Mouse (Mus musculus): Measurements from ENCODE around the gene Mamstr.
"Not testable (repeated sequence)": the region's sequence is repeated elsewhere in the genome, so short reads cannot be mapped to it uniquely, and the experiment has no call there.

Gene Mamstr

DNA sequence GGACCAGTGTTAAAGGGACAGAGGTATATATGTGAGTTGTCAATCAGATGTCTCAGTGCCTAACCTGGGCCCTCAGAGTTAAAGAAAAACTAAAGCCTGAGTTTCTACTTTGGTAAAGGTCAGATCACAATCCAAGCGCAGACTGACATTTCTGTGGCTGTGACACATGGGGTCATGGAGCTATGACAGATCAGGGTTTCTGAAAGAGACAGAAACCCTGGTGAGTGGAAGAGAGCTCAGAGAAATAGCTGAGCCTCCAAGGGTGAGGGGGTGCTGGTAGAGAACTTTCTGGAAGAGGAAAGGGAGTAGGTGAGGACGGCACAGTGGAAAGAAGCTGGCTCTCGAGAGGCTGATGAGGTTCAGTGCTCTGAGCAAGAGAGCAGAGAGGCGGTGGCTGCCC lies 6.9 kb downstream of the Mamstr start:
- DNase-seq (ENCODE audit: extremely low read depth, insufficient read length, low spot score): no peak

- DNase-seq (ENCODE audit: extremely low read depth, insufficient read length, low spot score): no peak
These were observed 9.6 kb downstream of the Mamstr start for GRCm38 (mm10) chr7:45649351-45649750.

DNA sequence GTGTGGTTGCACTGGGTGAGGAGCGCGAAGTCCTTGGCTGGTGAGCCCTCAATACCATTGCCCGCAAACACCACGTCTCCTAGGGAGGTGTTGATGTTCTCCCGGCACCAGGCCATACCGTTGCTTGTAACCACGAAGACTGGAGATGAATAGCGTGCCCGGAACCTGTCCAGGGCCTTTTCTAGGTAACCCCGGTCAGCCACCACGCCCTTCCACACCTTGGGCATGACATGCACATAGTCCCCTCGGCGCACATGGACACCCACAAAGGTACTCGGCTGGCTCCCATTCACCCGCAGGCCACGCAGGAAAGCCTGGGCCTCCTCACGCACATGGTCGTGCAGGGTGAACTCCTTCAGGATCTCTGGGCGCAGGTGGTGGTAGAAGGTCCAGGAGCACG lies 10.7 kb downstream of the Mamstr start:
- not testable (repeated sequence) for DNase-seq (ENCODE audit: extremely low read depth, insufficient read length, low spot score)

GRCm38 (mm10) chr7:45654424-45655047 lies 14.8 kb downstream of the Mamstr start:
- no peak for DNase-seq (ENCODE audit: extremely low read depth, insufficient read length, low spot score)

DNA sequence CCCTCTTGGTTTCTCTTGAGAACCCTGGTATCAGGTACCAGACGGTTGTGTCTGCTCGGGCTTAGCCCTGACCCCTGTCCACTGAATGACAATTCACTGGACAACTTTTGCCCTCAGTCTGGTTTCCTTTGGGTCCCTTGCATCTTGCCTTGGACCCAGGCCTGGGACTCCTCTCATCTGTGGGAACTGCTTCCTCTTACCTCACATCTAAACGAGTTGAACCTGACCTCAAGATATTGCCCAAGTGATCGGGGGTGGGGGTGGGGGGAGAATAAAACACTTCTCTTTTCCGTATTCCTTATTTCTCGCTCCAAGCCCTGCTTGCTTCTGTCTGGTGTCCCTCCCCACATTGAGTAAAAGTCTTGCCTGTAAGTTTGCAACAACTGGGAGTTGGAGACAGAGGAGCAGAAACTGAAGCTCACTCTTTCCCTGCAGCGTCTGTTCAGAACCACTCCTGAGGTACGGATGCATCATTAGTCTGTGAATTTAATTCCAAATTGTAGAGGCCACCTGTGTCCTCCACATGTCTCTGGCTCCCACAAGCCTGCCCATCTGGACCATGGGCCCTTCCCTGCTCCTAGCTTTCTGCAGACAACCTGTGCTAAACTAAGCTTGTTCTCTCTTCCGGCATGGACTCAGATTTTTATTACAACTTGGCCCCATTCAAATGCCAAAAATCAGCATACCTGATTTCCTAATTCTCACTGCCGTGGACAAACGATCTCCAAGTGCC lies 21.1 kb downstream of the Mamstr start:
- DNase-seq (ENCODE audit: extremely low read depth, insufficient read length, low spot score): no peak

- not testable (repeated sequence) for DNase-seq (ENCODE audit: extremely low read depth, insufficient read length, low spot score)
These were observed 21.9 kb downstream of the Mamstr start for GRCm38 (mm10) chr7:45661702-45662101.

DNA sequence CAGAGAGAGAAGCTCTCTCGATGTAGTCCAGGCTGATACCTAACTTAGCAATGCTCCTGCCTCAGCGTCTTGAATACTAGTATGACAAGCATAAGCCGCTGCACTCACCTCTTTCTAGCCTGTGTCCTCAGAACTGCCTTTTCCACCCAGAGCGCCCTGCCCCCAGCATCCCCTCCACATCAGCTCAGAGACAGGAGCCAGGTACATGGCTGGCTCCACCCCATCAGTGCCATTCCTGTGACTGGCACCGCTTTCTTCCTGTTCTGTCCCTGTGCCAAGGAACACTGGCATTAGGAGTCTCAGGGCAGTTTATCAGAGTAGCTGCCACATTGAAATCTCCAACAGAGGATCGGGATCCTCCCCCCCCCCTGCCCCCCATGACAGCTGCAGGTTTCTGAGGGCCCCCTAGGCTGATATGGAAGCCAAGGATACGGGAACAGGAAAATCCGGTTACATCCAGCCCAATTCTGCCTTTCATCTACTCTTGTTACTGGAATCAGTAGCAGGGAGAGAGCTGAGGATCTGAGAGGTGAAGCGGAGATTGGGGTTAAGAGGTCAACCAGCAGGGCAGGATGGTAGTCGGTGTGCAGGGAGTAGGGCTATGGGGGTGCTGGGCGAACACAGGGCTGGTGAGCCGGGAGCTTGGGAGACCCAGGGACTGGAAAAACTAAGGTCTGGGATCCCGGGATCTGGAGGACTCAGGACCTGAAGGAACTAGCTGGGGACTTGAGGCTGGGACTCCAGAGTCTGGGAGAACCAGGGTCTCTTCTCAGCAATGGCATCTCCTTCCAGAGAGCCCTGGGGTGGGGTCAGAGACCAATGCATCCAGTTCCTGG lies 25.7 kb downstream of the Mamstr start:
- no peak for DNase-seq (ENCODE audit: extremely low read depth, insufficient read length, low spot score)

- no peak for DNase-seq (ENCODE audit: extremely low read depth, insufficient read length, low spot score)
These were observed 26.4 kb downstream of the Mamstr start, which contains the start of gene Fut2 for GRCm38 (mm10) chr7:45666161-45666560. Gene Fut2 (minus strand): TSS chr7:45666394.

DNA sequence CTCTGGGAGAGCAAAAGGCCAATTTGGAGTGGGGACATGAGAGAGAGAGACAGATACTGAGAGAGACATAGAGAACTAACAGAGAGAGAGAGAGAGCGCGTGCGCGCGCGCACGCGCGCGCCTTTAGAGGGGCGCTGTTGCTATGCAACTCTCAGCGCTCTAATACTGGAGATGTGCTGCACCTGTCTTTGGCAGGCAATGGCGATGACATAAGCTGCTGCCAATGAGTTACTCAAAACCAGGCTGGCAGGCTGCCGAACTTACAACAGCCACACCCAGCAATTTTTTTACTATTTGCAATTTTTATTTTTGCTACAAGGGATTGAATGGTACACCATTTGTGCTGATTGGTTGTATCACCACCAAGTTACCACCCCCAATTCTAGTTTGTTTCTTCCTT lies 28.0 kb downstream of the Mamstr start:
- DNase-seq (ENCODE audit: extremely low read depth, insufficient read length, low spot score): no peak

DNA sequence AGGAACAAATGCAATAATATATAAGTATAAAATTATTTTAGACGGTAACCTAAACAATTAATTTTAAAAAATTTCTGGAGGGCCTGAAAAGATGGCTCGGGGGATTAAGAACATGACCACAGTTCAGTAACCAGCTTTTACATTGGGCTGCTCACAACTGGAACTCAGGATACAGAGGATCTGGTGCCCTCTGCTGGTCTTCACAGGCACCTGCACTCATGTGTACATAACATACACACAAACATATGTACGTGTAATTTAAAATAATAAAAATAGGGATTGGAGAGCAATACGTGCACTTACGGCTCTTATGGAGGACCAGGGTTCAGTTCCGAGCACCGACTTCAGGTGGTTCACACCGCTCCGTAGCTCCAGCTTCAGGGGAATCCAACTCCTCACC lies 29.1 kb downstream of the Mamstr start:
- no peak for DNase-seq (ENCODE audit: extremely low read depth, insufficient read length, low spot score)

DNA sequence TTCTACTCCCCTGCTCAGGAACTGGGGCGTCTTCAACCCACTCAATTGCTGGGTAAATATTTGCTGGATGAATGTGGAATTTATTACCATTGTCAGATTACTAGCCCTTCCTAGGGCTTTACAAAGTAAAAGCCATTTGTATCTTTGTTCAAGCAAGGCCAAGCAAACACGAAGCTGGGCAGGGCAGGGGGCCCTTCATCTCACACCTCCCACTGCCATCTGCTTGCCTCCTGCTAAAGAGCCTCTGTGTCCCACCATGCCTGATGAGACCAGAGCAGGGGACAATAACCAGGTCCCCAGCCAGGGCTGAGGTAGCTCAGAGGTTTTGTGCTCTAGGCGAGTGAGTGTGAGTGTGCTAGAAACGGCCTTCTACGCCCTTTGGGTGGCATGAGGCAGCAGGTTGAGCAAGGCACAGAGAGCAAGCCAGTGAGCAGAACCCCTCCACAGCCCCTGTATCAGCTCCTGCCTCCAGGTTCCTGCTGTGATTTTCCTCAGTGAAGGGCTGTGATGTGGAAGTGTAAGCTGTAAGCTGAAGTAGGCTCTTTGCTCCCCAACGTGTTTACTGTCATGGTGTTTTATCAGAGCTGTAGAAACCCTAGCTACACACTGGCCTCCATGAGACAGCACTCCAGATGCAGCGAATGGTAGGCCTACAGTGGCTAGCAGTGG lies 38.0 kb downstream of the Mamstr start:
- no peak for DNase-seq (ENCODE audit: extremely low read depth, insufficient read length, low spot score)

- DNase-seq (ENCODE audit: extremely low read depth, insufficient read length, low spot score): peak; percentile 60
These were observed 38.7 kb downstream of the Mamstr start for GRCm38 (mm10) chr7:45678513-45678912.

DNA sequence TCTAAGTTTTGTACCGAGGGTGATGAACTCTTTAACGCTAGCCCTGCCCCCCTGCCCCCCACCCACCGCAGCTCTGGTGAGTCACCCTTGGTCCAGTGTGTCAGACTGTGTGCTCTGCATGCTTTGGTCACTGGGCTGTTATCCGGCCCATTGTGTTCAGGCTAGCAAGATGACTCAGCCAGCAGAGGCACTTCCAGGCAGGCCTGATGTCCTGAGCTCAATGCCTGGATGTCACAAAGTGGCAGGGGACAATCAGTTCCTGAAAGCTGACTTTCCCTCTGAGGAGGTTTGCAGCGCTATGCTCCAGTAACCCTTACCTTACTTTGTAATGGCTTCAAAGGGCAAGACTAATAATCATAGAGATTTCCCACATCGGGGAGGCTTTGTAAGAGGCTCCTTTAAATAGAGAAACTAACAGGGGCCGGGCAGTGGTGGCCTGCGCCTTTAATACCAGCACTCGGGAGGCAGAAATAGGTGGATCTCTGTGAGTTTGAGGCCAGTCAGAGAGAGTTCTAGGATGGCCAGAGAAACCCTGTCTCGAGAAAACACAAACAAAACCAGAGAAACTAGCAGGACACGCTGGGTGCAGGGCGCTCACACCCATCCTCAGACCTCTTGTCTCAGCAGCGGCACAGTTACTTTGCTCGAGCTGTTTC lies 40.3 kb downstream of the Mamstr start:
- DNase-seq (ENCODE audit: extremely low read depth, insufficient read length, low spot score): peak; percentile 73

DNA sequence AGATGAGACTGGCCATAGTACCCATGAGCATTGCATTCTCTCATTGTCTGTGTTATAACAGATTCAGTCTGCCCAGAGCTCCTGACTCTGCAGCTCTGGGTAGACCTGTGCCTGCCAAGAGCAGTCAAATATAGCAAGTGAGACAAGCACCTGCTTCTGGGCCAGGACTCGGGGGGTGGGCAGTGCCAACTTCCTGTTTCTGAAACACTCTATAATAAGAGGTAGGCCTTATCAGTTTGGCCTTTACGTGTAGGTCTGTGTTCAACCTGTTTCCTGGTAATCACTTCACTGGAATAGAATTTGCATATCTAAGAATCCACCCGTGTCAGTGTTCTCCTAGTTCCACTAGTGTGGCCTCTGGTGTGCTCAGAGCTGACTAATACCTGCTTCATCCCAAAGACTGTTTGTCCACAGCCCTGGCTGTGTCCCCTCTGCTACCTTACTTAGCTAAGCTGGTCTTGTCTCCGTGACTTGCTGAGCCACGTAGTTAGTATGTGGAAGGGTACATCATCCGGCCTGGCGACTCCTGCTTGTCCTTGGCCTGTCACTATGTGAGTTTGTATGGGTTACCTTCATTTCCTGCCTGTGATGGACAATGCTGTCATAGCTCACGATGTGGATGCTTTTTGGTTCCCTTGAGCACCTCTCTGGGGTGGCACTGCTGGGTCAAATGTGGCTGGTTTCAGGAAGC lies 41.4 kb downstream of the Mamstr start:
- DNase-seq (ENCODE audit: extremely low read depth, insufficient read length, low spot score): no peak

DNA sequence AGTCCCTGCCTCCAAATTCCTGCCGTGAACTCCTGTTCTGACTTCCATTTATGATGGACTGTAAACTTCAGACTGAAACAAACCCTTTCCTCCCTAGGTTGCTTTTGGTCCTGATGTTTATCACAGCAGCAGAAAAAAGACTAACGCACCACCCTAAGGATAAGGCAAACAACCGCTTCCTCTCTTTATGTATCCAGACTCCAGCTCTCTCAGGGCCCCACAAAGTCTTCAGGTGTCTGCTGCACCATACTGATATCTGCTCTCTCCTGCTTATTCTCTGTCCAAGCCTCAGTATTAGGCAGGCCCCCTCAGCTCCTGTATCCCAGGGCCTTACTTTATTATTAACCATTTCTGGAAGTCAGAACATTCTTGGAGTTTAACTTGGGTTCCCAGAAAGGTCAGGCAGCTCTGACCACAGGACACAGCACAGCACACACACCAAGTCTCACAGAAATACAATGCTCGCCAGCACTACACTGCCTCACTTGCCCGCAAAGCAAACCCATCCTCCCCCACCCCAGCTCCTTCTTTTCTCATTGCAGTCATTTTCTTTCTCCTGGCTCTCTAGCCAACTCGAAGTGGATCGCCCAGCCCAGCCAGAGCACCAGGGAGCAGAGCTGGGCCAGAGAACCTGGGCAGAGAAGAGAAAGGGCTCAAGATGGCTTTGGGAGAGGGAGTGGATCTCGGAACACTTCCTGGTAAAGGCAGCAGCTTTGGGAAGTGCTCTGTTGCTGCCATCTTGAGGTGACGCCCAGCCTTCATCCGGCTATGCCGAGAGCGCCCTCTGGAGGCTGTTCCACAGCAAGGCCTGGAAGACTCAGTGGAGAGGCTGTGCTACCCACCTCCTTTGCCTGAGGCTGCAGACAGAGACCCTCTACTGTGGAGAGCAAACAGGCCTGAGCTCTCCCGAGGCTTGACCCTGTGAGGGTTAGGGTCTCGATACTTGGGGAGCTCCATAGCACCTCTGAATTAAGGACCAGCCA lies 42.7 kb downstream of the Mamstr start:
- peak; percentile 69 for DNase-seq (ENCODE audit: extremely low read depth, insufficient read length, low spot score)

- DNase-seq (ENCODE audit: extremely low read depth, insufficient read length, low spot score): no peak
These were observed 43.7 kb downstream of the Mamstr start, which contains the start of gene Ntn5 for GRCm38 (mm10) chr7:45683396-45684050. Gene Ntn5 (plus strand): TSS chr7:45684022.

DNA sequence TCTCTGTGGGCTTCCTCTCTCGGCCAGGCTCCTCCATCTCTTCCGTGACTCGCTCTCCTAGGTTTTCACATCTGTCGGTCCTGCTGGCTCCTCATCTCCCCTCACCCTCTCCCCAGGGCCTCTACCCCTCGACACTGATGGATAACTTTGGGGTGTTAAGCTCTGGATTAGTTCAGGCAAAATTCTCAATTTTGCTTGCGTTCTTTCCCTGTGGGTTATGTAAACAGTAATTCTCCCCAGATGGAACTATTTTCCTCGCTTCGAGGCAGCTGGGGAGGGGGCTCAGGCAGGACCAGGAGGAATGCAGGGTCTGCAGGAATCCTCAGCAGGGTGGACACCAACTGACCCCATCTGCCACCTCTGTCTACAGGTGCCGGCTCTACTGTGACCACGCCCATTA lies 46.0 kb downstream of the Mamstr start:
- no peak for DNase-seq (ENCODE audit: extremely low read depth, insufficient read length, low spot score)

GRCm38 (mm10) chr7:45686841-45687240 lies 47.1 kb downstream of the Mamstr start:
- DNase-seq (ENCODE audit: extremely low read depth, insufficient read length, low spot score): no peak
